Mouse (Mus musculus) bone marrow, adult 2 months (tissue): ENCODE results near the gene Pllp.

Experiments
- CTCF ChIP-seq: fragments of 200-500 bp; IDR thresholded peaks from 2 replicates; pipeline ENCODE4 v1.5.1; 2011; ENCODE audit warnings: low read length, control low read depth; ENCODE audit not compliant: control insufficient read depth, insufficient read depth
- POLR2A ChIP-seq: fragments of 200-500 bp; IDR thresholded peaks from 2 replicates; pipeline ENCODE4 v1.6.1; 2011; ENCODE audit warnings: low read depth, mild to moderate bottlenecking, control low read depth, low read length, borderline replicate concordance; ENCODE audit not compliant: control insufficient read depth

GRCm38 (mm10) chr8:94702156-94702555 lies 6.1 kb upstream of the Pllp start:
- TF ChIP-seq CTCF (no peak), POLR2A (no peak)
